Mouse (Mus musculus) liver, adult 2 months (tissue): ENCODE measurements around the gene Ip6k1. TPM values are rescaled to one million over a fixed set of nuclear protein-coding genes. Genes with fewer than 3 reads are reported as not detected.

Experiments
- DNase-seq: peaks from one replicate; pipeline ENCODE4 v3.0.0-alpha.2; 2011; ENCODE audit warnings: low read depth, low spot score; ENCODE audit errors: extremely low read depth
- H3K27ac ChIP-seq: fragments of 200-500 bp; replicated peaks from 2 replicates; pipeline ENCODE4 v1.5.1; 2012; ENCODE audit warnings: low read depth, mild to moderate bottlenecking, control low read depth, inconsistent platforms, low read length; ENCODE audit not compliant: insufficient read depth
- H3K27me3 ChIP-seq: fragments of 200-500 bp; 2 replicates; pipeline ENCODE4 v1.6.1; 2012; ENCODE audit warnings: mild to moderate bottlenecking, moderate library complexity, low read length, inconsistent platforms; ENCODE audit not compliant: control insufficient read depth, insufficient read depth
- H3K36me3 ChIP-seq: fragments of 200-500 bp; 2 replicates; pipeline ENCODE4 v1.6.1; 2012; ENCODE audit warnings: low read length, inconsistent platforms; ENCODE audit not compliant: control insufficient read depth, insufficient read depth
- H3K4me1 ChIP-seq: fragments of 200-500 bp; 2 replicates; pipeline ENCODE4 v1.6.1; 2011; ENCODE audit warnings: low read length; ENCODE audit not compliant: control insufficient read depth, insufficient read depth
- H3K4me3 ChIP-seq: fragments of 200-500 bp; 2 replicates; pipeline ENCODE4 v1.5.1; 2011; ENCODE audit warnings: low read depth, mild to moderate bottlenecking, control low read depth, low read length, moderate library complexity; ENCODE audit not compliant: insufficient read depth
- H3K79me2 ChIP-seq: fragments of 200-500 bp; 2 replicates; pipeline ENCODE4 v1.6.1; 2012; ENCODE audit warnings: inconsistent platforms, mild to moderate bottlenecking, low read length, moderate library complexity; ENCODE audit not compliant: control insufficient read depth, insufficient read depth
- H3K9ac ChIP-seq: fragments of 200-500 bp; 2 replicates; pipeline ENCODE4 v1.6.1; 2012; ENCODE audit warnings: low read depth, mild to moderate bottlenecking, control low read depth, inconsistent platforms, low read length
- CTCF ChIP-seq: fragments of 200-500 bp; IDR thresholded peaks from 2 replicates; pipeline ENCODE4 v1.5.1; 2011; ENCODE audit warnings: low read depth, low read length, control low read depth
- POLR2A ChIP-seq: fragments of 200-500 bp; IDR thresholded peaks from 2 replicates; pipeline ENCODE4 v1.6.1; 2011; ENCODE audit warnings: low read length, control low read depth; ENCODE audit not compliant: insufficient read depth; ENCODE audit errors: extremely low read depth
- WGBS: fragments of 180-500 bp; shearing (Covaris S2); methylation state at CpG from one replicate; pipeline ENCODE4 v1.1.7; 2018; 5-methylcytosine and 5-hydroxymethylcytosine counted together
- polyA plus RNA-seq: library from polyadenylated mRNA; depleted of rRNA; stranded (reverse); fragments of >200 nt; gene quantifications from 2 replicates; pipeline ENCODE4 v1.2.3, GENCODE M21; 2012
- total RNA-seq: library from RNA; depleted of rRNA; stranded (reverse); fragments of >200 nt; gene quantifications from 2 replicates; pipeline ENCODE4 v1.2.3, GENCODE M21; 2014

The Ip6k1 gene
- total and polyA plus RNA-seq, 2 experiments = 40.1 to 46.3 TPM

DNA sequence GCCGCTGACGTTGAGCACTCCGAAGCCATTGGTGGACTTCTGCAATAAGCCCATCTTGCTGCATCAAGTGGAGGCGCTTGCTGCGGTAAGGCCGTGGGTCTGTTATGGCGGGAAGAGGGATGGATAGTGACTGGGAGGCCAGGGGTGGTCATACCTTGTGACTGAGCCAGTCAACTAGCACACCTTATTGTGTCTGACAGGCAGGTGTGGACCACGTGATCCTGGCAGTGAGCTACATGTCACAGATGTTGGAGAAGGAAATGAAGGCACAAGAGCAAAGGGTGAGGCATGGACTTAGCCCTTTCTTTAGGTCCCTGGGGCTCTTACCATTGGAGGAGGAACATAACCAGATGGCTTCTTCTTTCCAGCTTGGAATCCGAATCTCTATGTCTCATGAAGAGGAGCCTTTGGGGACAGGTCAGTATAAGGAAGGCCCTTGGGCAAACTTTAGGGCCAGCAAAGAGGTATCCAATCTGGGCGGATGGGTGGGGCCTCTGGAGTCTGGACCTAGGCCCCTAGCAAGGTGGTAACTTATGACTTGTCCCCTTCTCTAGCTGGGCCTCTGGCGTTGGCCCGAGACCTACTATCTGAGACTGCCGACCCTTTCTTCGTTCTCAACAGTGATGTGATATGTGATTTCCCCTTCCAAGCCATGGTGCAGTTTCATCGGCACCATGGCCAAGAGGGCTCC, 47.4 kb downstream of the Ip6k1 start:
- peaks cover 4% of the 10 kb centered on the region; the same call in 1 of the 2 replicates for H3K36me3 ChIP-seq
- no peak for TF ChIP-seq POLR2A
- TF ChIP-seq CTCF = no peak
- no peaks in the 10 kb centered on the region for H3K27me3 ChIP-seq
- 34% methylated on average over 15 of the region's 15 CpGs for WGBS
- peak overlapping the region; percentile 88 for H3K9ac ChIP-seq
- DNase-seq = peak; percentile 39
- peak overlapping the region; percentile 83 for H3K4me3 ChIP-seq
- H3K79me2 ChIP-seq = peaks cover 4% of the 10 kb centered on the region; the same call in 1 of the 2 replicates
- H3K4me1 ChIP-seq = peaks cover 24% of the 10 kb centered on the region
- peak overlapping the region; percentile 65 for H3K27ac ChIP-seq

DNA sequence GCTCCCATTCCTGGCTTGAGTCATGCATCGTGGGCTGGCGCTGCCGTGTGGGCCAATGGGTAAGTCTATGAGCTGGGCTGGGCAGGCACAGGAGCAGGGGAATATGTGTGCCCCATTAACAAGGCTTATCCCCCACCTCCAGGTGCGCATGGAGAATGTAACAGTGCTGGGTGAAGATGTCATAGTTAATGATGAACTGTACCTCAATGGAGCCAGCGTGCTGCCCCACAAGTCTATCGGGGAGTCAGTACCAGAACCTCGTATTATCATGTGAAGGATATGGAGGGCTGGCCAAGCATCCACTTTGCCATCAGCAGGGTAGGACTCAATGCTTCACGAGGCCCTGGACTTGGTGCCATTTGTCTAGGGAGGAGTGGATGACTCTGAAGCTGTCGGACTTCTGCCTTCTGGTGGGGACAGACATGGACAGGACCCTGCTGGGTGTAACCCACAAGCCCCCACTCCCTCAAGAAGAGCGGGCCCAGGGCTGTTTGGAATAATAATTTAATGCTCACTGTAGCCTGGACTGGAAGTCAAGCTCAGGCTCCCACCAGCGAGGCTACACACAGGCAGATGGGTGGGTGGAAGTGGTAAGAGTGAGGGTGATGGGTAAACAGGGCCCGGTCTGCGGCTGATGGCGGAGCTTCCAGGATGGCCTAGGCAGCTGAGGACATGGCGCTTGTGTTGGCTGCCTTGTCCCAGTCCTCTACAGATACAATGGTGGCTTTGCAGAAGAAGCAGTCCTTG, 49.1 kb downstream of the Ip6k1 start:
- Histone ChIP-seq H3K27me3 (no peaks in the 10 kb centered on the region), H3K9ac (no peak overlapping the region), H3K4me1 (peaks cover 28% of the 10 kb centered on the region), H3K79me2 (peaks cover 4% of the 10 kb centered on the region; the same call in 1 of the 2 replicates), H3K36me3 (peaks cover 3% of the 10 kb centered on the region; the same call in 1 of the 2 replicates), H3K4me3 (no peak overlapping the region), H3K27ac (no peak overlapping the region)
- DNase-seq = no peak
- TF ChIP-seq POLR2A (no peak), CTCF (no peak)
- 88% methylated on average over 15 of the region's 15 CpGs for WGBS

DNA sequence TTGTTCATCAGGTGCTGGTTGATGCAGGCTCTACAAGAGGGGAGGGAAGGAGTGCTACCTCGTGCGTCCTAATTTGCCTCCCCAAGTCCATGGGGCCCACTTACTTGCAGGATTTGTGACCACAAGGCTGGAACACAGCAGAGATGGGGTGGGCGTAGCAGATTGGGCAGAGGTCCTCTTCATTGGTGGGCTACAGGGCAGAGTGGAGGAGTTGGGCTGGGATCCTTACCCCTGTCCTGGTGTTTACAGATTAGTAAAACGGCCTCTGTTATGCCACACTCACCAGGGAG, 49.6 kb downstream of the Ip6k1 start:
- Histone ChIP-seq H3K9ac (no peak overlapping the region), H3K36me3 (peaks cover 3% of the 10 kb centered on the region; the same call in 1 of the 2 replicates), H3K27me3 (no peaks in the 10 kb centered on the region), H3K4me1 (peaks cover 33% of the 10 kb centered on the region), H3K4me3 (no peak overlapping the region), H3K79me2 (peaks cover 4% of the 10 kb centered on the region; the same call in 1 of the 2 replicates), H3K27ac (no peak overlapping the region)
- WGBS = 72% methylated on average over 4 of the region's 4 CpGs
- TF ChIP-seq POLR2A = no peak
- no peak for DNase-seq

DNA sequence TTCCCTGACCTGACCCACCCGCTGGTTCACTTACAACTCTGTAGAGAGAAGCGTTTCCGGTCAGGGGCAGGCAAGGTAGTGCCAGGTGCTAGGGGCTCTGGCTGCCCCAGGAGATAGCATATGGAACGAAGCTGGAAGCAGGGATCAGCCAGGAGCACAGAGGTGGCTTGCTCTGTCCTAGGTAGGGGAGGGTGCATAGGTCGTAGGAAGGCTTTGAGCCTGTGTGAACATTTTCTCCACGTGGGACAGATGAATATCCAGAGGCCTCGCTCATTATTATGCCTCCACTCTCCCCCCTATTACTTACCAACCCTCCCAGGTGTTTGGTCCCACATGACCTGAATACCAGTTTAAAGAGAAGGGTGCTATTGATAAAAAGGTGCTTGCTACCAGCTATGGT, 50.1 kb downstream of the Ip6k1 start:
- no peak overlapping the region for H3K9ac ChIP-seq
- peaks cover 4% of the 10 kb centered on the region; the same call in 1 of the 2 replicates for H3K79me2 ChIP-seq
- DNase-seq = no peak
- H3K27ac ChIP-seq = no peak overlapping the region
- no peak overlapping the region for H3K4me3 ChIP-seq
- H3K36me3 ChIP-seq = peaks cover 3% of the 10 kb centered on the region; the same call in 1 of the 2 replicates
- WGBS = 67% methylated on average over 7 of the region's 7 CpGs
- no peaks in the 10 kb centered on the region for H3K27me3 ChIP-seq
- TF ChIP-seq POLR2A = no peak
- H3K4me1 ChIP-seq = peaks cover 37% of the 10 kb centered on the region

DNA sequence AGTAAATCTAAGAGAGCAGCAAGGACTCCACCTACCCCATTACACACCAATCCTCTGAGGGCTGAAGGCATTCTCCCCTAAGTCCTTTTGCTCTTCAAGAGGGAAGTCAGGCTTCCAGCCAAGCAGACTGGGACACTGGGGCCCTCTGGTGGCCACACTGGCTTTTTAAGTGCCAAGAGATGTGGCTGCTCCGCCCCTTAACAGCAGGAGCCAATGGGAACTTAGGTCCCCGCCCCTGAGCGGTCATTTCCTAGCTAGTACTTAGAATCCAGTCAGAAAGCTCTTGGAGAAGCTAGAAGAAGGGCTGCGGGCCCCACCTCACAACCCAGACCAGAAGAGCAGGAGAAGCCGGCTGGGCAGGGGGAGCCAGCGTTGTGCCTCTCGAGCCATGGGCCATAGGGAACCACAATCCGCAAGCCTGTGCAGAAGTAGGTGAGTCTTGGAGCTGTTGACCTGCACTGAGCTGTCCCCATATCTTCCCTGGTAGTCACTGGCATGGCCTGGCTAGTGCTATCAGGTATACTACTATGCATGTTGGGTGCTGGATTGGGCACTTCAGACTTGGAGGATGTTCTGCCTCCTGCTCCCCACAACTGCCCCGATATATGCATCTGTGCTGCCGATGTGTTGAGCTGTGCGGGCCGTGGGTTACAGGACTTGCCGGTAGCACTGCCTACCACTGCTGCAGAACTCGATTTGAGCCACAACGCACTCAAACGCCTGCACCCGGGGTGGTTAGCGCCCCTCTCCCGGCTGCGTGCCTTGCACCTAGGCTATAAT, 50.8 kb downstream of the Ip6k1 start, which contains the start of gene Amigo3:
Gene Amigo3 (plus strand): TSS at position 275 of the 780 bp plus-strand sequence.
- no peaks in the 10 kb centered on the region for H3K27me3 ChIP-seq
- H3K36me3 ChIP-seq = peaks cover 3% of the 10 kb centered on the region; the same call in 1 of the 2 replicates
- peak; percentile 89 for DNase-seq
- H3K27ac ChIP-seq = no peak within 1 kb of the TSS
- 55% methylated on average over 20 of the region's 20 CpGs for WGBS
- TF ChIP-seq CTCF = peak; percentile 92
- no peak for TF ChIP-seq POLR2A
- no peak within 1 kb of the TSS for H3K4me3 ChIP-seq
- H3K9ac ChIP-seq = no peak within 1 kb of the TSS
- H3K79me2 ChIP-seq = peaks cover 4% of the 10 kb centered on the region; the same call in 1 of the 2 replicates
- H3K4me1 ChIP-seq = peaks cover 41% of the 10 kb centered on the region
